Mouse (Mus musculus) ES-CJ7 (cell line): Measurements from ENCODE around the gene Gm15085.
"Not testable (repeated sequence)": the region's sequence is repeated elsewhere in the genome, so short reads cannot be mapped to it uniquely, and the experiment has no call there.

Source experiments
- DNase-seq: peaks from one replicate; pipeline ENCODE4 v3.0.0; 2011; ENCODE audit warnings: low read depth, low spot score

Gm15085 gene

GRCm38 (mm10) chrX:149447317-149447716 lies at the start of gene Gm15085:
Gene Gm15085 (plus strand): TSS chrX:149447617.
- not testable (repeated sequence) for DNase-seq
